Mouse (Mus musculus): ENCODE results near the gene Ncf2.
"Not testable (repeated sequence)": the region's sequence is repeated elsewhere in the genome, so short reads cannot be mapped to it uniquely, and the experiment has no call there.

Gene Ncf2

DNA sequence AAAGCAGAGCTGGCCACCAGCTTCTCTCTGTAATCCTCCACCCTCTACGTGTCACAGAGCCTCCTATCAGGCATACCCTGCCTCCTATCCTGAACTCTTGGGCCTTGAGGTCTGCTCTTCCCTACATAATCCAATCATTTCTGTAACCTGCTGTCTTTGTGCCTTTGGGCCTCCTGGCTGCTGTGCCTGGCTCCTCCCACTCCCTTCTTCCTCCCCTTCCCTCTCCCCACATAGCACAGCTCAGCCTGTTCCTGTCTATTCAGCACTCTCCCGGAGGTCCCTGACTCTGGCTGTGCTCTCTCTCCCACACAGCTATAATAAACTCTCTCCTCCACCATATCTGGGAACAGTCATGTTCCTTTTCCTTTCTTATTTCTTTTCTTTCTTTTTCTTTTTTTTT, at the start of gene Ncf2:
Gene Ncf2 (plus strand): TSS at position 298 of the 400 bp plus-strand sequence.
- in situ Hi-C loops (cut with MboI, MseI): loop anchor here (10.0 kb wide), 1 partner anchor 265 kb away; no protein-coding TSS in a partner anchor

DNA sequence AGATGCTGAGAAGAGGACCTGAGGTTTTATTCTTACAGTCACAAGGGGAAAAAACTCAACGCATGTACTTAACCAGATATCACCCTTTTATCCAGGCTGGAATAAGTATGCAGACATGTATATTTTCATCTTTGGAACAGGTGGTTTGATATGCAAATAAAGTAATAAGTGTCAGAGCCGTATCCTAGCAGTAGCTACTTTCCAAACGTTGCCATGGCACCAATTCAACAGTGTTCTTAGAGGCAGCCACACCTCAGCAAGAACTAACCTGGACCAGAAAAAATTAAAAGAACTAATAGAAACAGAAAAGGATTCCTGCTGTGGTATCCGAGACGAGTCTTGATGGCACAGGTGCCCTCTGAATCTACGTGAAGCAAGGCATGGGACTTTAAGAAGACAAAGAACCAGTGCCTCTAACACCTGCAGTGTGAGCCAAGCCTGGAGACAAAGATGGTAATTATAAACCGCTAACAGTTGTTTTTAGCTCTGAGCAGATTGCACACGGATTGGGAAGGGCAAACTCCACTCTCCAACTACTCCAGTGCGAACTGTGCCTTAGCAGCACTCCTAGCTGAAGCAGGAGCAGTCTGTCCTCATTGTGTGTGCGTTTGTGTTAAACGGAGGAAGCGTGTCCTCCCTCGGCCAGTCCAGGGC, 49.6 kb upstream of the Ncf2 start, which contains the start of gene Apobec4:
Gene Apobec4 (plus strand): TSS at position 240 of the 654 bp plus-strand sequence.
- in situ Hi-C loops (cut with MboI, MseI): no loop called here

DNA sequence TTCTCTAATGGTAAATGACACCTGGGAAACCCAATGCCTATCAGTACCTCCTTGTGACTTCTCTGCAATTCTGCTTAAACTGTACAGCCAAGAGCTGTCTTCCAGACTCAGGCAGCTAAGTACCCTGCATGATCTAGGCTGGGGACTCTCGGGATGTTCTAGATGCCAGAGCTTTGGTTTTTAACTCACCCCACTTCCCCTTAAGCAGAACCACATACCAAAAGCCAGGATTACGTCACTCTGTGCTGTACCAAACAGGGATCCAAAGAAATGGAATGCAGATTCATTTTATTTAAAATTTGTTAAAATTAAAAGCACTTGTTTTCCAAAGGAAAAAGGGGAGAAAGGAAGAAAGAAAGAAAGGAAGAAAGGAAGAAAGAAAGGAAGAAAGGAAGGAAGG, 38.2 kb upstream of the Ncf2 start:
- in situ Hi-C loops (cut with MboI, MseI): no loop called here

DNA sequence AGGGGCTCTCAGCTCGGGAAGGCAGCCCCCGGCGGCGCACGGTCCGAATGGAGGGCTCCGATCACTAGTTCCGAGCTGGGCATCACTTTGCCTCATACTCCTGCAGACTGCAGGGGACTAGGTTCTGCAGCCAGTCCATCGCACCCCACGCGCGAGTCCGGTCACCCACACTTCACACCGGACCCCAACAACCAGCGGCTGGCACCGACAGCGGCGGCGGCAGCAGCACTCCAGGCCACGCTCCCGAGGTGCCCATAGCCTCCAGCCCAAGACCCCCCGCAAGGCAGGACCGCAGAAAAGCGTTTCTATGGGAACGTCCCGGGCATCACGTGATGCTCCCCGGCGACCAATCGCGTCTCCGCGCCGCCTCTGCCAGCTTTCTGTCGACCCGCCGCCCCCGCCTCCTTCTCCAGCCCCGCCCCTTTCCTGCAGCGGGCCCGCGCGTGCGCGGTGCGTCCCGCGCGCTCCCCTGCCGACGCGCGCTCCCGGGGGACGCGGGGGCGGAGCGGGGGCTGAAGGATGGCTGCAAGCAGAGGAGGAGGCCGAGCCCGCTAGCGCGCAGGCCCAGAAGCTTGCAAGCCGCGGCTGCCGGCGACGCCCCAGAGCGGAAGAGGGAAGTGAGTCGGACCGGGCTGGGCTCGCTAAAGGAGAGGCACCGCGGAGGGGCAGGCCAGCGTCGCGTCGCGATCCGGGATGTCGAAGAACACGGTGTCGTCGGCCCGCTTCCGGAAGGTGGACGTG, 33.8 kb upstream of the Ncf2 start, which contains the start of the genes Rgl1 and Arpc5:
Gene Rgl1 (minus strand): TSS at position 320 of the 741 bp plus-strand sequence.
Gene Arpc5 (plus strand): TSS at position 511 of the 741 bp plus-strand sequence.
- in situ Hi-C loops (cut with MboI, MseI): no loop called here

DNA sequence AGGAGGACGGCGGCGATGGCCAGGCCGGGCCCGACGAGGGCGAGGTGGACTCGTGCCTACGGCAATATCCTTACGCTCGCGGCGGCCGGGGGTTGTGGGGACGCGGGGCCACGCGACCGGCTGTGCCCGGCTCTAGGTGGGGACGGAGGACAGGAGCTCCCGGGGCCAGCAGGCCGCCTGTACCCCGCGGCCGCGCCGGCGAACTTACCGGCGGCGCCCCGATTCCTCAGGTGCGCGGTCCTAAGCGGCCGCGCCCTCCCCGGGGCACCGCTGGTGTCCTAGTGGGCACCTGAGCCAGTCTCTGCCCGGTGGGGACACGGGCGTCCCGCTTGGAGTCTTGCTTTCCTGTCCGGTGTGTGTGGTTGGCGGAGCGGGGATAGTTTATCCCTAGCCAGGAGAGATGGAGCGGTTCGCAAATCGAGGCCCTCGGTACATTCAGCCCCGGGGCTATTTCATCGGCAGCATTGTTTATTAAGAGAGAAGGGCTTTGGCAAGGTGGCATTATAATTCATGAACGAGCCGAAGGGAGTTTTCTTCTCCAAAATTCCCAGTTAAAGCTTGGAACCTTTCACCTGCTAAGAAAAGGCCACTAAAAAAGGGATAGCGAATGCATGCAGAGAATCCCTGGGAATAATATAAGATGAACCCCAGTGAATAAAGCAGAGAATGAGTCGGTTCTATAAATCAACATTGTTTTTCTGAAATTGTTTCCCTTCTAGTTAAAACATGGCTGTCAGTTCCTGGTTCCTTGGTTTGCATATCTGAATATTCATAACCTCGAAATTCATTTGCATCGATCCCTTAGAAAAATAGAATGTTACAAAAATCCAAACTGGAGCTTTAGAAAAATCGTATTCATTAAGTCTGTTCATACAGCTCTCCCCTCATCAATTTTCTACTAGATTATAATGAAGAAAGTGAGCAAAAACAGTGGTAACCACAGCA, 32.9 kb upstream of the Ncf2 start:
- in situ Hi-C loops (cut with MboI, MseI): no loop called here

DNA sequence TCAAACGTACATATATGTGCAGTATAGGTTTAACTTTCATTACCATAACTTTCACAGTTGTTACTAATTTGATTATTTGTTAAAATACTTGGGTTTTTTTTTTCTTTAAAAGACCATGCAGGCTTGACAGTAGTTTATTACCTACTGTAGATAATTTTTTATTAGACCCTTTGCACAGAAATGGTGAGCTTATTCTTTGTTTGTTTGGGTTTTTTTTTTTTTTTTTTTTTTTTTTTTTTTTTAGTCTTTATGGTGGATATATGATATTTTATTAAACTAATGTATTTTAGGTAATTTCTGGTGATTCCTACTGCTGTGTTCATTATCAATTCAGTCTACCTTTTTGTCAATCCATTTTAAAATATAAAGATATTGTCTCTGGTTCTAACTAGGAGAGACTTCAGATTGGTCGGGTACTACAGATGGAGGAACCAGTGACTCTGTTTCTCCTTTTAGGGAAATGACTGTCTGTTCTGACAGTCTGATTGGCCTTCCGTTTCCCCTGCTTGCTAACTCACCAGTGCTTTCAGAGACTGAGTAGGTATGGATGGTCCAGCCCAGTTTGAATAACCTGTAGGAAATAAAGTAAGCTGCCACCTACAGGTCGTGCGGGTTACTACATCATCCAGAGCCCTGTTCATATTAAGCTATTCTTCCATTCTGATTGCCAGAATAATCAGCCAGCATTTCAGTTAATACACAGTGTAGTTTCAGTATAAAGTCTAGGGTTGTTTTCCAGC, 32.1 kb upstream of the Ncf2 start:
- in situ Hi-C loops (cut with MboI, MseI): no loop called here

DNA sequence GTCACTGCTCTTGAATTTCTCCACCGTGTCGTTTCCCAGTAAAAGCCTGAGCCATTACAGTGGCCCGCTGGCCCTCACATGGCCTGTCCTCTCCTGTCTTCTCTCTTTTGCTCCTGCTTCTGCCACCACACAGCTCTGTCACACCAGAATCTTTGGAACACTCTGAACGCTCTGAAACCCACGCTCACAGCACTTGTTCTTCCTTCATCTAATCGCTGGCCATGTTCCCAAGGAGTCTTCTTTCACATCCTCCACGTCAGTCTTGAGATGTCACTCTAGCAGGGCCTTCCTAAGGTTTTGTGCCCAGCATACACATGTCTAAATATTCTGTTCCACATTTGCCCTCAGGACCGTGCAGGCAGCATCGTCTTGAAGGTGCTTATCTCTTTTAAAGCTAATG, 29.0 kb upstream of the Ncf2 start:
- in situ Hi-C loops (cut with MboI, MseI): no loop called here

DNA sequence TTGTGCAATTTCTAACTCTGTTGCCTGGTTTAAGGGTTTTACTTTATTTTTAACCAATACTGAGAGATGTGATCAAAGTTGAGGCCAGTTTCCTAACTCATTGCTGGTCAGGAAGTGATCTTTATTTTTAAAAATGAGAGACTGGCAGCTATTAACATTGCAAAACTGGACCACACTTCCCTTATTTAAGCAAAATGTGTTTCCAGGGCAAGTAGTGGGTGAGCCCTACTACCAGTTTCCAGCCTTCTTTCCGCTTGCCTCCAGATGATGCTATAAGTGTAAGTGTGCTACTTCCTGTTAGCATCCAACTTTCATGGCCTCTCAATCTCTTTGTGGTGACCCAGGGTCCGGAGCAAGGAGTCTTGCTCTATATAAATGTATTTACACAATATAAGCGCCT, 25.4 kb upstream of the Ncf2 start:
- in situ Hi-C loops (cut with MboI, MseI): not testable (repeated sequence)

DNA sequence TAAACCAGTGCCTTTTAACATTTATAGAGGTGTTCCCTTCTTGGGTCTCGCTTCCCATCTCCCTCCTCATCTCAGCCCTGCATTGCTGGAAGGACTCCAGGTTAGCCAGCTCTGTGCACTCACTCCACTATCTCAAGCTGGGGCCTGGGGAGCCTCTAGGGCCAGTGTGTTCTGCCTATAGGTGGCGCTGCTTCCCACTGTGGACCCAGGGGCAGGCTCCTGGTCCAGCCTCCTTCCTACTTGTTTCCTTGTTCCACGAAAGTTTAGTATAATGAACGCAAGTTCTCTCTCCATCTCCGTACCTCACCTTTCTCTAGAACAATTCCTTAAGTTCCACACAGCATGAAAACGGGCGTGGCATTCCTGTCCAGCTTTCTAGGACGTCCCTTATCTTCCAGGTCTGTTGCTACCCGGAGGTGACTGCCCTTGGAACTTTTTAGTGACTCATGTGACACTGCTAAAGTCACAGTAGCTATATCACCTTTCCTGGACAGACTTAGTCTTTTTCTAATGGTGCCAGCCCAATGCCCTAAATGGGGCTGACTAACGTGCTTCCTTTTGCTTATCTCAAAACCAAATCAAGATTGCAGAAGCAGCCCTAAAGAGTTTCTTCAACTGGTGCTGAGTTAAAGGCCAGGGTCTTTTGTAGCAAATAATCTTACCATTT, 20.8 kb upstream of the Ncf2 start:
- in situ Hi-C loops (cut with MboI, MseI): no loop called here

DNA sequence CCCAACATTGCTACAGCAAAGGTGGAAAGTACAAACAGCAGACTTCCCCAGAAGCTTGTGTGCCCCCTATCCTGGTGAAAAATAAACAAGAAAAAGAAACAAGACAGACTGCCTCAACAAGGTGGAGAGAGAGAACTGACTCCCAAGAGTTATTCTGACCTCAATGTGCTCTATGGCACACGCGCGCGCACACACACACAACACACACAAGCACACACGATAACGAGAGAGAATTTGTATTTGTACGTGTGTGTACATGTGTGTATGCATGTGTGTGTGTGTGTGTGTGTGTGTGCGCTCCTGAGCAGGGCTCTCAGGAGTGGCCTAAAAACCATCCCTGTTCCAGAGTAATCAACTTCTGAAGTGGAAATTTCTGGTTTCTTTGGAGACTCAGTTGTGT, 15.4 kb upstream of the Ncf2 start:
- in situ Hi-C loops (cut with MboI, MseI): no loop called here

DNA sequence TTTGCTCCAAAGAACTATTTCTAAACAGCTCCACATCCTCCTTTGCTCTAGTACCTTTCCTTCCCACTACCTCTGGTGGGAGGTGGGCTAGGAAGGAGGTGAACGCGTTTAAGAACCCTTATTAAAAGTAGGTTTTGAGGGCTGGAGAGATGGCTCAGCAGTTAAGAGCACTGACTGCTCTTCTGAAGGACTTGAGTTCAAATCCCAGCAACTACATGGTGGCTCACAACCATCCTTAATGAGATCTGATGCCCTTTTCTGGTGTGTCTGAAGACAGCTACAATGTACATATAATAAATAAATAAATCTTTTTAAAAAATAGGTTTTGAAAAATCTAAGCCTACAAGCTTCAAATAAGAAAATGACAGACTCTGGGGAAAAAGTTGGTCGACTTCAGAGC, 14.5 kb upstream of the Ncf2 start:
- in situ Hi-C loops (cut with MboI, MseI): not testable (repeated sequence)

DNA sequence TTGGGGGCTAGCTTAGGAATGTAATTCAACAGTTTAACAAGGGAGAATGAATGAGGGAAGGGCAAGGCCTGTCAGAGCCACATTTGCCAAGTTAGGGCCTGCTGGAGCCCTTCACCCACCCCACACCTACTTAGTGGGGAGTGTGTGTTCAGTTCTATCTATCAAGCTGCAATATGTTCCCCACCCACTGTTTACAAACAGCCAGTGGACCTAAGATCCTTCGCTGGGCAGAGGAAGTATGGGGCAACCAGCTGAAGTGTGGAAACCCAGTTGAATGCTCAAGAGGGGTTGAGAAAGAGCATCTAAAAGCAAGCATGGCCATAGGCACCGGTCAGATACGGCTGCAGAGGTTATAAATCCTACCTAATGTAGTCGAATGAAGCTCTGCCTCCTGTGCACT, 13.0 kb upstream of the Ncf2 start:
- in situ Hi-C loops (cut with MboI, MseI): no loop called here

DNA sequence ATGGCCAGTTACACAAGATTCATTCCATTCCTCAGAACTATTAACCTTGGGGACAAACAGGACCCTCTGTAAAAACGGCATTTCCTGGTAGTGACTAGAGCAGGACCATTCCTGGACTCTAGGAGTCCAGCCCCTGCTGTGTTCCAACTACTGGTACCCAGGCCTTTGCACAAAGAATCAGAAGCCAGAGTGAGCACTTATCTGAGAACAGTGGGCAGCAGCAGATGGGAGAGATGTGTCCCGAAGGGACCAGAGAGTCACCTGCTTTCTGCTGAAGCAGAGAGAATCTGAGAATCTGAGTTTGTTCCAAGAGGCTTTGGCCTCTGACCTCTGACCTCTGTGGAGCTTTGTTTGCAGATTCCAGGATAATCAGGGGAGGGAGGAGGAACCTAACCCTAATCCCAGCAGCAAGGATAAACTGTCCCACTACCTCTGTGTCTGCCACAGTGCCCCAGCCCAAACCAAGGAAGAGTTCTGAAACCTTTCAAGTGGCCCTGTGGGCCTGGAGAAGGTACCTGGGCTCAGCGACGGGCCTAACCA, 11.8 kb upstream of the Ncf2 start:
- in situ Hi-C loops (cut with MboI, MseI): no loop called here

DNA sequence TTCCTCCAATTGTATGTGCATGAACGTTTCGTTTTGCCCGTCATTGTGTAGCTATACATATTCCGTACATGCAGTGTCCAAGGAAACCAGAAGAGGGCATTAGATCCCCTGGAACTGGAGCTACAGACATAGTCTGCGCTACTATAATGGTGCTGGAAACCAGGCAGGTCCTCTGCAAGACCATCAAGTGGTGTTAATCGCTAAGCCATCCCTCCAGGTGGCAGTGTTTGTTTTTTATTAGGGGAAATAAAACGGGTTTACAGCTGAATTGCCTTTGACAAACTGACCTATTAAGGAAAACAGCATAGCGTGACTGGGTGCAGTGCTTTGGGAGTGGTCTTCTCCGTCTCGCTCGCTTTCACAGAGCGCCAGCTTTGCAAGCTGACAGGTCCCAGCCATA, 9.7 kb upstream of the Ncf2 start:
- in situ Hi-C loops (cut with MboI, MseI): loop anchor here (10.0 kb wide), 1 partner anchor 275 kb away; no protein-coding TSS in a partner anchor

DNA sequence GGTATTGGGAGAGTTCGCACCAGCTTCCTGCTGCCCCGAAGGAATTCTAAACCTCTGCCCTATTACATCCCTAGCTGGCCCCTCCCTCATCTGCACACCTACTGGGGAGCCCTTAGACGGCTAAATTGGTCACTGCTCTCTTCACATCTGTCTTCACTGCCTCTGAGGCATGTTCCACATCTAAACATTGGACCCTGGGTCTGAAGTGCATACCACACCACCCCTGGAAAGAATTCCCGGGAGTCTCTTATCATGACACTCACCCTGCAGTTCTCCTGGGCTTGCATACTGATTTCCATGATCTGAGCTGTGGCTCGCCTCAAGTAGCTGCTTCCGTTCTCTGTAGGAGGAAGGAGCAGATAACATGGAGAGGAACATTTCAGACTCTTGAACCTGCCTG, 9.2 kb upstream of the Ncf2 start:
- in situ Hi-C loops (cut with MboI, MseI): loop anchor here (10.0 kb wide), 1 partner anchor 274 kb away; no protein-coding TSS in a partner anchor

DNA sequence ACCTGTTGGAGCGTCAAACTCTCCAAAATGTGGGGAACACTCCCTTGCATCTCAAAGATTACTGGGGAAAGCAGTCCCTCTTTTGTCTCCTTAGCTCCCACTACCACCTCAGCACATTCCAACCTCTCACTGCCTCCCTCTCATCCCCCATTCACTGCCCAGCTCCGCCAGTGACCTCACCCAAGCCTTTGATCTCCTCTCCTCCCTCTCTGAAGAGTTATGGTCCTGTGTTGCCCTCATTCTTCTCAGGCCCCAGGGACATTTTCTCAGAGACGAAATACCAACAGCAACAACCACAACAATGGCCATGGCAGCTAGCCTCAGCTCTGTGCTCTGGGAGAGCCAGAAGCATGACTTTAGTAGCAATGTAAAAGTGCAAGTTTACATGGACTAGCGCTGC, 8.7 kb upstream of the Ncf2 start:
- in situ Hi-C loops (cut with MboI, MseI): loop anchor here (10.0 kb wide), 1 partner anchor 274 kb away; no protein-coding TSS in a partner anchor

DNA sequence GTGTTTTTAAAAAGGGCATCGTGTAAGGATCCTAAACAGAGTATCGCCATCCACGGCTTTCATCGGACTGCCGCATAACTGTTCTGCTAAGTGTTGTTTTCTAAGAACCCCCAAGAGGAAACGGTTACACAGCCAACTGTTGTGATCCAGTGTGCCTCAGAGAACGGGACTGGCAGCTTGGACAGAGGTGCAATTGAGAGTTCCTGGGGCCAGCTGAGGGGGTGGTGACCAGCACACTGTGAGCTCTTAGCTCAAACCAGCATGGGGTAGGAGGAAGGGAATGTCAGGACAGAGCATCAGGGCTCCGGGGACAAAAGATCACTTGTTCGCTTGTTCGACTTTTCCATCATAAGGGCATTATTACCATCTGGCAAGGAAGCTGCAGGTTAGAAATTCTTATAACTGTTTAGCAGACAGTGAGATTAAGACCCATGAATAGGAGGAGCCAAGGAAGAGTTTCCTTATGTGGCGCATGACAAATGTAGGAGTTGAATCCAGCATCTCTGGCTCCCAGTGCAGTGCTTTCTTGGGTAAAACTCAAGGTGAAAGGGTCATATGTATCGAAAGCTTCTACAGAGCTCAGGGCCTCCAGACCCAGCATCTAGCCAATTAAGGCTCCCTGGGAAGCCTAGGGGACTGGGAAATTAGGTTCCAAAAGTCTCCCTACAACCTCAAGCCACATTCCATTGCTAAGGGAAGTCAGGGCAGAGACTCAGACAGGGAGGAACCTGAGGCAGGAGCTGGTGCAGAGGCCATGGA, 7.1 kb upstream of the Ncf2 start:
- in situ Hi-C loops (cut with MboI, MseI): loop anchor here (10.0 kb wide), 1 partner anchor 272 kb away; no protein-coding TSS in a partner anchor

DNA sequence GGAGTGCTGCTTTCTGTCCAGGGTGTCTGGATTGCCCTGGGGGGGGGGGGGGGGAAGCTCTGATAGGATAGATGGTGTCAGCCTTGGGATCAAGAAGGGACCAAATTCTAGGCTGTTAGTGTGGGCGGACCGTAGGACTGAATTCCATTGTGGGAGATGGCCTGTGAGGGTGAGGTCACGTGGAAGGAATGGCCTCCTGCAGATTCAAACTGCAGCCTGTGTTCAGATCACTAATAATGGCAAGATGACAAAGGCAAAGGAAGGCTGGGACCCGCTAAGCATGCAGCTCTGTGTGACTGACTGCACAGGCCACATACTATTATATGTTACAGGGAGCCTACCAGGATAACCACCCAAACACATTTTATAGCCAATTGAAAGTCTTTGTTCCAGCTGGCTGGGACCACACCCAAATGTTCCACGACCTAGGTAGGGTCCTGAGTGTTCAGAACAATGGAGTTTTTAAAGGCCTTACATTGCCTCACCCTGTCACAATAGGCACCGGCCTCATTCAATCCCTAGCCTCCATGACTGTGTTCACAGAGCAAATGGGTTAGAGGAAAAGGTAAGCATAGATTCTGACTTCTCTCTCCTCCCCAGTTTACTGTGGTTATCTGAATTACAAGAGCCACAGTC, 6.4 kb upstream of the Ncf2 start:
- in situ Hi-C loops (cut with MboI, MseI): loop anchor here (10.0 kb wide), 1 partner anchor 271 kb away; no protein-coding TSS in a partner anchor
